Mouse (Mus musculus): ENCODE data around the gene Erich2.

GRCm38 (mm10) chr2:70497715-70498318 is 10.8 kb upstream of the Erich2 start:
- TF ChIP-seq CTCF (IDR thresholded peaks at IDR 0.05) (no peak), EP300 (IDR thresholded peaks at IDR 0.05; ENCODE audit: insufficient read depth, low read depth, low read length) (no peak), POLR2A (IDR thresholded peaks at IDR 0.05; ENCODE audit: insufficient read depth, low read depth, low read length) (no peak)
